Mouse (Mus musculus) brain, embryonic 14.5 days (tissue): Measurements from ENCODE around the gene Cfap157. TPM values are rescaled to one million over a fixed set of nuclear protein-coding genes. Genes with fewer than 3 reads are reported as not detected.

ENCODE experiments used
- DNase-seq: peaks from one replicate; pipeline ENCODE4 v3.0.0-alpha.2; 2011; ENCODE audit warnings: low read depth
- CTCF ChIP-seq: fragments of 200-500 bp; IDR thresholded peaks from 2 replicates; pipeline ENCODE4 v1.5.1; 2012; ENCODE audit warnings: inconsistent platforms, mild to moderate bottlenecking, moderate library complexity, borderline replicate concordance; ENCODE audit not compliant: insufficient read depth, insufficient read length; ENCODE audit errors: extremely low read depth
- POLR2A ChIP-seq: fragments of 200-500 bp; IDR thresholded peaks from 2 replicates; pipeline ENCODE4 v1.6.1; 2012; ENCODE audit warnings: mild to moderate bottlenecking, inconsistent platforms, borderline replicate concordance; ENCODE audit not compliant: poor library complexity, insufficient read depth, insufficient read length, severe bottlenecking; ENCODE audit errors: extremely low read depth
- polyA plus RNA-seq: library from polyadenylated mRNA; depleted of rRNA; stranded (reverse); fragments of >200 nt; gene quantifications from 2 replicates; pipeline ENCODE4 v1.2.3, GENCODE M21; 2012

Gene Cfap157
- polyA plus RNA-seq, 1 experiment, result 0.71 TPM

GRCm38 (mm10) chr2:32778081-32778480 lies 6.1 kb downstream of the Cfap157 start:
- no peak for DNase-seq
- TF ChIP-seq POLR2A, result no peak
- TF ChIP-seq CTCF, result no peak

GRCm38 (mm10) chr2:32776192-32776591 lies 8.0 kb downstream of the Cfap157 start:
- TF ChIP-seq POLR2A (no peak), CTCF (no peak)
- no peak for DNase-seq

GRCm38 (mm10) chr2:32775359-32776074 lies 8.7 kb downstream of the Cfap157 start, which contains the start of the genes Ttc16 and Ptrh1:
Ttc16 (minus strand) TSS chr2:32775633.
Ptrh1 (plus strand) TSS chr2:32775786.
- TF ChIP-seq POLR2A (no peak), CTCF (no peak)
- peak; percentile 98 for DNase-seq

GRCm38 (mm10) chr2:32772626-32773279 lies 11.5 kb downstream of the Cfap157 start:
- DNase-seq, result no peak
- TF ChIP-seq CTCF, result no peak
- no peak for TF ChIP-seq POLR2A

- TF ChIP-seq POLR2A (no peak), CTCF (no peak)
- no peak for DNase-seq
These were observed 12.3 kb downstream of the Cfap157 start for GRCm38 (mm10) chr2:32771886-32772285.

GRCm38 (mm10) chr2:32769327-32770085 lies 14.7 kb downstream of the Cfap157 start:
- peak; percentile 25 for DNase-seq

GRCm38 (mm10) chr2:32768661-32769285 lies 15.5 kb downstream of the Cfap157 start:
- no peak for DNase-seq
- TF ChIP-seq CTCF (no peak), POLR2A (no peak)

More at GRCm38 (mm10) chr2:32769327-32770085, 14.7 kb downstream of the Cfap157 start:
- TF ChIP-seq POLR2A (no peak), CTCF (no peak)

GRCm38 (mm10) chr2:32767241-32767640 lies 17.0 kb downstream of the Cfap157 start:
- DNase-seq, result no peak
- TF ChIP-seq POLR2A (no peak), CTCF (no peak)

- peak; percentile 12; the same call in 1 of the 2 replicates for TF ChIP-seq CTCF
- no peak for TF ChIP-seq POLR2A
- no peak for DNase-seq
These were observed 20.9 kb downstream of the Cfap157 start for GRCm38 (mm10) chr2:32763353-32763752.

GRCm38 (mm10) chr2:32761859-32762258 lies 22.4 kb downstream of the Cfap157 start:
- no peak for DNase-seq
- TF ChIP-seq POLR2A, result no peak
- TF ChIP-seq CTCF, result no peak

- TF ChIP-seq CTCF (no peak), POLR2A (no peak)
- DNase-seq, result no peak
These were observed 22.9 kb downstream of the Cfap157 start for GRCm38 (mm10) chr2:32761361-32761760.
